Mouse (Mus musculus) embryonic facial prominence, embryonic 14.5 days (tissue): ENCODE data around the gene Gm21987. TPM values are rescaled to one million over a fixed set of nuclear protein-coding genes. Genes with fewer than 3 reads are reported as not detected.
A peak's percentile ranks its signal among the peaks of the same experiment; 100 is the strongest.

Source experiments
- ATAC-seq: fragments of 200-750 bp; cut with Nextera tagmentation; 2 replicates; pipeline ENCODE4 v1.8.0; 2017; ENCODE audit warnings: low read depth, moderate number of reproducible peaks, moderate TSS enrichment
- DNase-seq: peaks from one replicate; pipeline ENCODE4 v3.0.0-alpha.2; 2015; ENCODE audit warnings: low spot score
- H3K27ac ChIP-seq: fragments of 300-500 bp; sonication (generic); replicated peaks from 2 replicates; pipeline ENCODE4 v1.5.1; 2014; ENCODE audit warnings: low read depth, mild to moderate bottlenecking, low read length, moderate library complexity
- H3K27me3 ChIP-seq: fragments of 300-500 bp; sonication (generic); replicated peaks from 2 replicates; pipeline ENCODE4 v1.6.1; 2014; ENCODE audit warnings: low read length; ENCODE audit not compliant: control insufficient read depth, insufficient read depth
- H3K36me3 ChIP-seq: fragments of 300-500 bp; sonication (generic); 2 replicates; pipeline ENCODE4 v1.6.1; 2014; ENCODE audit warnings: low read length, mixed read lengths; ENCODE audit not compliant: control insufficient read depth, insufficient read depth
- H3K4me1 ChIP-seq: fragments of 300-500 bp; sonication (generic); 2 replicates; pipeline ENCODE4 v1.6.1; 2014; ENCODE audit warnings: antibody characterized with exemption, low read length; ENCODE audit not compliant: control insufficient read depth, insufficient read depth
- H3K4me2 ChIP-seq: fragments of 300-500 bp; sonication (generic); 2 replicates; pipeline ENCODE4 v1.6.1; 2014; ENCODE audit warnings: low read depth, mild to moderate bottlenecking, low read length, moderate library complexity, mixed read lengths
- H3K4me3 ChIP-seq: fragments of 300-500 bp; sonication (generic); 2 replicates; pipeline ENCODE4 v1.5.1; 2014; ENCODE audit warnings: low read depth, mild to moderate bottlenecking, low read length
- H3K9ac ChIP-seq: fragments of 300-500 bp; sonication (generic); 2 replicates; pipeline ENCODE4 v1.6.1; 2014; ENCODE audit warnings: low read depth, mild to moderate bottlenecking, low read length, moderate library complexity, mixed read lengths
- H3K9me3 ChIP-seq: fragments of 300-500 bp; sonication (generic); 2 replicates; pipeline ENCODE4 v1.6.1; 2016; ENCODE audit warnings: low read length; ENCODE audit not compliant: control insufficient read depth
- WGBS: fragments of 180-500 bp; shearing (Covaris S2); extraction: QIAGEN DNeasy Blood & Tissue Kit; methylation state at CpG from one replicate; pipeline ENCODE4 v1.1.7; 2014; 5-methylcytosine and 5-hydroxymethylcytosine counted together
- polyA plus RNA-seq: library from polyadenylated mRNA; unstranded; fragments of >200 nt; fragmentation: Nextera tagmentation; extraction: Ambion mirVana; gene quantifications from 2 replicates; pipeline ENCODE4 v1.2.1, GENCODE M21; 2014

Gm21987 gene
- polyA plus RNA-seq, 1 experiment from 2014 or later = not detected

DNA sequence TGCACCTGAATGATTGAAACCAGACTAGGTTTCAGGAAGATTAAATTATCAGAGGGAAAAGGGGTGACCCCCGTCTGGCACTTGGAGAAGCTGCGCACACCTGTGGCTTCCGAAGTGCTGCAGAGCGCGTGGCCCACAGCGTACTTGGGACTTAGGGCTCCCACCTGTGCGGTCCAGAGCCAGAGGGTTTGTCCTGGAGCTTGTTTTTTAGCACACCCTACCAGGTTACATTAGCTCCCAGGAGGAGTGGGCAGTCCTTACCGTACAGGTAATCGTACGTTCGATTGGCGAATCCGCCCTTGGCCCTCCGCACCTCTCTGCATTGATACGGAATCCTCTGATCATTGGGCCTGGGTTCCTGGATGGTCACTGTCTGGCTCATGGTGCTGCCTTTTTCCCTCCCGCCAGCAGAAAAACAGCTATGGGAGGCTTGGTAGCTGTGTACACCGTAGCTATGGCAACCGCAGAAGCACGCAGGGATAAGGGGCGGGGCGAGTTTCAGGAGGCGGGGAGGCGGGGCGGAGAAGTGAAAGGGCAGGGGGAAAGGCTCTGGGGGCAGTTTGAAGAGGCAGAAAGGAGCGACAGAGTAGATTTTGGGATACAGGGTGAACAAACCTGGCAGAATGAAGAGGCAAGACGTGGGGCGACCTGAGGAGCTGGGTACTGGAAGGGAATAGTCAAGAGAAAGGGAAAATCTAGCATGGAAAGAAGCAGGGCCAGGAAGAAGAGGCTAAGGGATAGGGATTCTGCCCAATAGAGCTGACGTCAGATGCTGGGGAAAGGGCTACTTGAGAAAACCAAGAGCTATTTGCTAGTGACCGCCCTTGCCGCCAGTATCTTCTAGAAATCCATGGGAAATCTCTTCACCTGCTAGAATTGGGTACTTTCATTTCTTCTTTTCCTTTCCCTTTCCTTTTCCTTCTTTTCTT lies 5.2 kb upstream of the Gm21987 start, which contains the start of gene Maats1:
TSS of gene Maats1 (minus strand) at position 748 of the 929 bp plus-strand sequence.
- Histone ChIP-seq H3K4me1 (peaks cover 6% of the 10 kb centered on the region), H3K4me3 (peak within 1 kb of the TSS; percentile 37), H3K36me3 (no peaks in the 10 kb centered on the region), H3K9ac (peak within 1 kb of the TSS; percentile 54), H3K9me3 (no peaks in the 10 kb centered on the region), H3K27me3 (no peaks in the 10 kb centered on the region), H3K27ac (no peak within 1 kb of the TSS), H3K4me2 (peak within 1 kb of the TSS; percentile 63)
- ATAC-seq (peak; percentile 88), DNase-seq (peak; percentile 91)
- WGBS = 7% methylated on average over 30 of the region's 30 CpGs

DNA sequence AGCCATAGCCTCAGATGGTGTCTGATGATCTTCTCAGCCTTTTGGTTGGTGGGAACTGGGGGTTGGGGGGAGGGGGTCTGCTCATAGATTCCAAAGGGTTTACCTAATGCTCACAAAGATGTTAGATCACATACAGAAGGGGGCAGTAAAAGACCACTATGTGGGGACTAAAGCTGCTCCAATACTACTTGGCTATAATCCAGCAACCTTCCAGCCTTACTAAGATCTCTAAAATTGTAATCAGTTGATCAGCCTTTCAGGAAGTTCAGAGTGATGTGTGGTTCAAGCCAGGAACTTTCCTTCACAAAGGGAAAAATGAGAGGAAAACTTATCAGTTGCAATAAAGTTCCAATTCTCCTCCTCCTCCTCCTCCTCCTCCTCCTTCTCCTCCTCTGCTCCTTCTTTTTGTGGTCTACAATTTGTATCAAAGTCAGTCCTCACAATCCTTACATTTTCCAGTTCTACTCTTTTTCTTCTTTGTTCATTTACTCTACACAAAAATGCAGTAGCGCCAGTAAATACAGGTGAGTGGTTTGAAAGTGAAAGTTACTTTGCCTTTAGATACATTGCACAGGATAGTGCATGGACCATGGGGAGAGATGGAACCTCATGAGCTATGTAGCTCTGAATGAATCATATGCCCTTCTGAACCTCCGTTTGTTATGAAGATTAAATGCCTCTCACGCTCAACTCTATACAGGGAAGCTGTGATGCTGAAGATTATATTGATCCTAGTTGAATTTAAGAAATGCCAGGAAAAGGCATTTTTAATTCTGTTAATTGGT lies 1.7 kb upstream of the Gm21987 start:
- Histone ChIP-seq H3K4me1 (peaks cover 10% of the 10 kb centered on the region), H3K4me3 (no peak overlapping the region), H3K9ac (no peak overlapping the region), H3K9me3 (no peaks in the 10 kb centered on the region), H3K36me3 (peaks cover 12% of the 10 kb centered on the region), H3K27me3 (no peaks in the 10 kb centered on the region), H3K4me2 (no peak overlapping the region), H3K27ac (no peak overlapping the region)
- DNase-seq (peak; percentile 94), ATAC-seq (peak; percentile 42)
- WGBS = 83% methylated on average over 3 of the region's 3 CpGs

DNA sequence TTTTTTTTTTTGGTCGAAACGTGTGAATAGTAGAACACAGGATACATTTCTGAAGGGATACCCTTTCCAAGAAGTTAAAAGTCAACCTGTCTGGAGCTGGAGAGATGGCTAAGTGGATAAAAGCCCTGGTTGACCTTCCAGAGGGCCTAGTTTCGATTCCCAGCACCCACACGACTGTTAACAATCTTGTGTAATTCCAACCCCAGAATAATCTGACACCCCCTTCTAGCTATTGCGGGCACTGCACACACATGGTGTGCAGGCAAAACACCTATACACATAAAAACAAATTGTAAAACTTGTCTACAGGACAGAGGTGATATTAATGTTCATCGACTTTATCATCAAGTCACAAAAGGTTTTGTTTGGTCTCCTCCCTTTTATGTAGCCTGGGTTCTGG lies 748 bp downstream of the Gm21987 start:
- Histone ChIP-seq H3K4me1 (0 out of 2 replicates have a peak, but pooled peaks cover 3% of the 10 kb centered on the region), H3K36me3 (peaks cover 35% of the 10 kb centered on the region), H3K9ac (peak overlapping the region; percentile 93; the same call in 1 of the 2 replicates), H3K9me3 (no peaks in the 10 kb centered on the region), H3K4me2 (peak overlapping the region; percentile 71), H3K27ac (no peak overlapping the region), H3K27me3 (no peaks in the 10 kb centered on the region), H3K4me3 (peak overlapping the region; percentile 92)
- WGBS = 61% methylated on average over 6 of the region's 6 CpGs
- ATAC-seq = no peak
- no peak for DNase-seq

DNA sequence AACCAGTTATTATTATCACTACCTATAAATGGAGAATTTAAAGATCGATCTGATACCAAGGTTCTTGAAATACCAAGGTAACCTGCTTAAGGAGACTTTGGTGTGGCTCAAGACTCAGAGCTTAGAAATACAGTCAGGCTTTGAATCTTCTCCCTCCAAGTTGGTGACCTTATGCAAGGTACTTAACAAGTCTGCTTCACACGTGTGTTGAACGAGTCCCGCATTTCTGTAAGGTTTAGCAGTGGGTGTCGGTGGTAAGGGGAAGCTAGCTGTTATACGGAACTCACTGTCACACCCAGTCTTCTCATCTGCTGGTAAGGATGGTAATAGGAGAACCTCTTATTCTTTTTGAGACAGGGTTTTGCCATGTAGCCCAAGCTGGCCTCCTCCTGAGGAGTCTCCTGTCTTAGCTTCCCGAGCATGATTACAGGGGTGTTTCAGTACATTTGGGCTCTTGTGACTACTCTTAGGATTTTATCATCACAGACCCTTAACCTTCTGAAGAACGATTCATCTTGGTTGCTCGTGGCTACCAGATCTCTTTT lies 1.4 kb downstream of the Gm21987 start:
- 89% methylated on average over 9 of the region's 9 CpGs for WGBS
- Histone ChIP-seq H3K9me3 (no peaks in the 10 kb centered on the region), H3K4me2 (no peak overlapping the region), H3K27ac (no peak overlapping the region), H3K27me3 (no peaks in the 10 kb centered on the region), H3K4me3 (no peak overlapping the region), H3K4me1 (0 out of 2 replicates have a peak, but pooled peaks cover 3% of the 10 kb centered on the region), H3K36me3 (peaks cover 35% of the 10 kb centered on the region), H3K9ac (0 out of 2 replicates have a peak overlapping the region, but pooled peaks have one; percentile 19)
- ATAC-seq (no peak), DNase-seq (no peak)

DNA sequence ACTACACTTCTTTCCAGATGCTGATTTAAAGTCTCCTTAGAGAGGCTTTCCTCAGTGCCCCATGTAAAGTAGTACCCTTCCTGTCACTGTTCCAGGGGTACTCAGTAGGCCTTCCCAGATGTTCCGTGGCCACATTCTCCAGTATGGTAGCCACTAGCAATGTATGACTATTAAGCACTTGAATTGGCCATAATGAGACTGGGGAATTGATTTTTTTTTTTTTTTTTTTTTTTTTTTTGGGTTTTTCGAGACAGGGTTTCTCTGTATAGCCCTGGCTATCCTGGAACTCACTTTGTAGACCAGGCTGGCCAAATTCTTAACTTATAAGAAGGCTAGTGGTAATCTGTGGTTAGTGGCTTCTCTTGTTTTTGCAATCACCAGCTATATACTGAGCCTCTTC lies 3.0 kb downstream of the Gm21987 start:
- ATAC-seq = no peak
- H3K4me1 ChIP-seq = 0 out of 2 replicates have a peak, but pooled peaks cover 3% of the 10 kb centered on the region
- no peak overlapping the region for H3K27ac ChIP-seq
- H3K9ac ChIP-seq = no peak overlapping the region
- H3K4me3 ChIP-seq = no peak overlapping the region
- no peak for DNase-seq
- no peak overlapping the region for H3K4me2 ChIP-seq
- H3K36me3 ChIP-seq = peaks cover 35% of the 10 kb centered on the region
- H3K9me3 ChIP-seq = no peaks in the 10 kb centered on the region
- WGBS = 96% methylated on average over 2 of the region's 2 CpGs
- no peaks in the 10 kb centered on the region for H3K27me3 ChIP-seq

DNA sequence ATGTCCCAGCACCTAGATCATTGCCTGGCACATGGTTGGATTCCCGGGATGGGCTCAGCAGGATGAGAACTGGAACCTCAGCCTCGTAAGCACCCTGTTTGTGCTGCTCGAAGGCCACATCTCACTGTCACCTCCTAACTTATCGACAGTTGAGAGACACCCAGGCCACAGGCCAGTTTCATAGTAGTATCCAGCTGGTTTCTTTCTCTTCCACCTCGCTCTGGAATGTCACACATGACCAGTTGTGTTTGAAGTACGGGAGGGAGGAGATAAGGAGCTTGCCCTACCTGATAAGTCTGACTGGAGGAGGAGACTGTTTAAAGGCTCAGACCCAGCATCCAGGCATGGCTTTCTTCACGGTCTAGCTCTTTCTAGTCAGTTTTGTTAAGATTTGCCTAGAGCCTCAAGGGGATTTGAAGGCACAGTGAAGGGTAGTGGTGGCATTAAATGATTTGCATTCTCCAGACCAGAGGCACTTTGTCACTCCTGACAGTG lies 3.6 kb downstream of the Gm21987 start:
- no peak overlapping the region for H3K27ac ChIP-seq
- WGBS = 81% methylated on average over 7 of the region's 7 CpGs

DNA sequence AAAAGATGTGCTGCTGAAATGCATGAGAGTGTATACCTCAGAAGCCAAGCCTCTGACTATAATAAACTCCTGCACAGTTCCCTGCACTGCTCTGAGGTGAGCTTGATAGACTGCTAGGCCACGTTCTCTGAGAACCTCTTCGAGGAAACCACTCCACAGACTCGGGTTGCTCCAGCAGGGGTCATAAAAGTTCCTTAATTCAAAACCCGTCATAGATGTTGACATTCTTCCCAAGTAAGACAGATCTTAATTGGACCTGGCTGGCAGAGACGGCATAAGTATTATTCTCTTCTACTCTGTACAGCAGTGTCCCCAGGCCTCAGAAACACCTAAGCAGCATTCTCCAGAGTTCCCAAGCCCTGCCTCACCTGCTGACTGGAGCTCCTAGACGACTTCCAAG lies 4.1 kb downstream of the Gm21987 start:
- Histone ChIP-seq H3K27me3 (no peaks in the 10 kb centered on the region), H3K9ac (no peak overlapping the region), H3K27ac (no peak overlapping the region), H3K4me1 (0 out of 2 replicates have a peak, but pooled peaks cover 3% of the 10 kb centered on the region), H3K4me3 (no peak overlapping the region), H3K4me2 (no peak overlapping the region), H3K36me3 (peaks cover 35% of the 10 kb centered on the region), H3K9me3 (no peaks in the 10 kb centered on the region)
- DNase-seq (no peak), ATAC-seq (no peak)
- WGBS = 76% methylated on average over 6 of the region's 6 CpGs

More for the DNA sequence above, 3.6 kb downstream of the Gm21987 start:
- Histone ChIP-seq H3K4me1 (0 out of 2 replicates have a peak, but pooled peaks cover 3% of the 10 kb centered on the region), H3K9me3 (no peaks in the 10 kb centered on the region), H3K4me2 (no peak overlapping the region), H3K9ac (no peak overlapping the region), H3K27me3 (no peaks in the 10 kb centered on the region), H3K4me3 (no peak overlapping the region), H3K36me3 (peaks cover 35% of the 10 kb centered on the region)
- DNase-seq (no peak), ATAC-seq (no peak)

DNA sequence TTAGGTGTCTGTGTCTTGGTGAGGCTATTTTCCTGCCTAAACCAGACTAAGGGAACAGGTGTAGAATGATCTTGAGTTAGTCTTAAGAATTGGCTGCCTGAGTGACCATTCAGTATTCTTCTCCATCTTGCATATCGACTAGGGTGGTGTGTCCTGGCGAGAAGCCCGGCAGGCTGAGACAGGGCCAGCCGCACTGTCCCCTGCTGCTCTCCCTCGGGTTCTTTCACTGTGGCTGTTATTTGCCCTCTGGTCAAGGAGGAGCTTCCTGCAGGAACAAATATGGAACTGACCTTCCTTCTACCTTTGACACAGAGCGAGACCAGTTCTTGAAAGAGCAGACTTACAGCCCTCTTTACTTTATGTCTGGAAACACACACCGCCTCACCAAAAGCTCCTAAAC lies 5.2 kb downstream of the Gm21987 start:
- Histone ChIP-seq H3K4me3 (no peak overlapping the region), H3K27ac (no peak overlapping the region), H3K27me3 (no peaks in the 10 kb centered on the region), H3K9ac (no peak overlapping the region), H3K36me3 (peaks cover 35% of the 10 kb centered on the region), H3K9me3 (no peaks in the 10 kb centered on the region), H3K4me1 (0 out of 2 replicates have a peak, but pooled peaks cover 3% of the 10 kb centered on the region), H3K4me2 (no peak overlapping the region)
- 76% methylated on average over 7 of the region's 7 CpGs for WGBS
- ATAC-seq = no peak
- DNase-seq = no peak
